Mouse (Mus musculus) urinary bladder, postnatal 14 days (tissue): Measurements from ENCODE around the gene Wdfy2.
A peak's percentile ranks its signal among the peaks of the same experiment; 100 is the strongest.
"Not testable (repeated sequence)": the region's sequence is repeated elsewhere in the genome, so short reads cannot be mapped to it uniquely, and the experiment has no call there.

Experiments
- DNase-seq: peaks from one replicate; pipeline ENCODE4 v3.0.0; 2021; ENCODE audit warnings: low spot score

Wdfy2 gene

GRCm38 (mm10) chr14:62837641-62838252 lies at the start of gene Wdfy2:
Gene Wdfy2 (plus strand): TSS chr14:62837678.
- peak; percentile 56 for DNase-seq

GRCm38 (mm10) chr14:62789282-62789681 lies 48.2 kb upstream of the Wdfy2 start:
- no peak for DNase-seq

- DNase-seq: no peak
These were observed 41.8 kb upstream of the Wdfy2 start for GRCm38 (mm10) chr14:62795719-62796118.

GRCm38 (mm10) chr14:62798608-62799101 lies 38.8 kb upstream of the Wdfy2 start:
- no peak for DNase-seq

- no peak for DNase-seq
These were observed 36.7 kb upstream of the Wdfy2 start for GRCm38 (mm10) chr14:62800791-62801190.

- no peak for DNase-seq
These were observed 34.3 kb upstream of the Wdfy2 start for GRCm38 (mm10) chr14:62803204-62803603.

GRCm38 (mm10) chr14:62806921-62807320 lies 30.6 kb upstream of the Wdfy2 start:
- no peak for DNase-seq

- no peak for DNase-seq
These were observed 28.6 kb upstream of the Wdfy2 start for GRCm38 (mm10) chr14:62808661-62809523.

GRCm38 (mm10) chr14:62812765-62813164 lies 24.7 kb upstream of the Wdfy2 start:
- DNase-seq: peak; percentile 64

GRCm38 (mm10) chr14:62814567-62814966 lies 22.9 kb upstream of the Wdfy2 start:
- no peak for DNase-seq

- DNase-seq: no peak
These were observed 20.7 kb upstream of the Wdfy2 start for GRCm38 (mm10) chr14:62816827-62817226.

- DNase-seq: no peak
These were observed 11.7 kb upstream of the Wdfy2 start for GRCm38 (mm10) chr14:62825575-62826332.

- no peak for DNase-seq
These were observed 8.2 kb upstream of the Wdfy2 start for GRCm38 (mm10) chr14:62829291-62829690.

- DNase-seq: no peak
These were observed 5.7 kb upstream of the Wdfy2 start for GRCm38 (mm10) chr14:62831691-62832275.

GRCm38 (mm10) chr14:62833036-62833435 lies 4.4 kb upstream of the Wdfy2 start:
- DNase-seq: no peak

GRCm38 (mm10) chr14:62833541-62833940 lies 3.9 kb upstream of the Wdfy2 start:
- no peak for DNase-seq

GRCm38 (mm10) chr14:62835737-62836136 lies 1.7 kb upstream of the Wdfy2 start:
- not testable (repeated sequence) for DNase-seq

- DNase-seq: peak; percentile 98
These were observed 395 bp upstream of the Wdfy2 start for GRCm38 (mm10) chr14:62836926-62837640.

GRCm38 (mm10) chr14:62838336-62838735 lies 858 bp downstream of the Wdfy2 start:
- no peak for DNase-seq

GRCm38 (mm10) chr14:62841726-62842125 lies 4.2 kb downstream of the Wdfy2 start:
- DNase-seq: no peak

- DNase-seq: no peak
These were observed 5.0 kb downstream of the Wdfy2 start for GRCm38 (mm10) chr14:62842495-62842894.
